Mouse (Mus musculus) cerebellum, postnatal 14 days (tissue): ENCODE measurements at regions not wholly inside any gene's neighbourhood (a gene's known extent, or its start where the extent isn't known, plus 50 kb on each side); places are given as distances from the start of the nearest gene placed in this dataset.

Source experiments
- DNase-seq, 2 experiments: peaks; one replicate each; pipeline ENCODE4 v3.0.0; 2021; ENCODE audit warnings: mixed read lengths in 2 of 2

- peak; percentile 85 for DNase-seq
Observed at GRCm38 (mm10) chr16:5829071-5829470, 56.1 kb upstream of the Rbfox1 start.

DNA sequence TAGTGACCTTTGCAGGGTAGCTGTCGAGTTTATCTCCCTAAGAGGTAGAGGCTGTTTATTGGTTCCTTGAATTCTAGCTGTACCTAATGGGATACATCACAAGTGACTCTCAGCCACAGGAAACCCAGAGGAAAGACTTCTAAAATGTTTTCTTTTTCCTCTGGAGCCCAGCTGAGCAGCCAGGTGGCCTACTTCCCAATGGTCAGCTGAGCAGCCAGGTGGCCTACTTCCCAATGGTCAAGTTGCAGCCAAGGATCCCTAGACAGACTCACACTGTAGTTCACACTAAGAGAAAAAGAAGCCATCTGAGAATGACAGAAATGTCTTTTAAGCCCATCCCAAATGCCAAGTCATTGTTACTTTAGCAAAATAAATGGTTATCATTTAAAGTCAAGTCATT, 61.8 kb upstream of the Rbfox1 start:
- peak; percentile 42 to 61 for DNase-seq

GRCm38 (mm10) chr16:5817166-5817565, 68.0 kb upstream of the Rbfox1 start:
- no peak for DNase-seq

DNA sequence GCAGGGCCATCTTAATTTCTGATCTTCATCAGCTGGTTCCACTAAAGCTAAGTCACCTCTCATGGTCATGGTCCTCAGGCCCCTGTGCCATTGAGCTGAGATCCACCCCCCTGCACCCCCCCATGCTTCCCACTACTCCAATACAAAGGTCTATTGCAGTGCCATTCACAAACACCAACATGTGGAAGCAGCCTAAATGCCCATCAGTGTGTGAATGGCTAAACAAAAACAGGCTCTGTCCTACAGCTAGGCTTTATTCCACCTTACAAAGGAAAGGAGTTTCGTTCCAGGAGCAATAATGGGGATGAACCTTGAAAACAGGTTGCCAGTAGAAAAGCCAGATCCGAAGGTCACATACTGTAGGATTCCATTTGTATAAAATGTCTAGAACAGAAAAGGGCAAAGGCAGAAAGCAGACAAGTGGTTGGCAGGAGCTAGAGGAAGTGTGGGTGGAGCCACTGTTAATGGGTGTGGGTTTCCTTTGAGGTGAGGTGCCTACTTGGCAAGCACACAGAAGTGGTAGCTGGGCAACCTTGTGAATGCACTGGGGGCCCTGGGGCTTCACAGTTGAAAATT, 72.8 kb upstream of the Rbfox1 start:
- no peak for DNase-seq

DNA sequence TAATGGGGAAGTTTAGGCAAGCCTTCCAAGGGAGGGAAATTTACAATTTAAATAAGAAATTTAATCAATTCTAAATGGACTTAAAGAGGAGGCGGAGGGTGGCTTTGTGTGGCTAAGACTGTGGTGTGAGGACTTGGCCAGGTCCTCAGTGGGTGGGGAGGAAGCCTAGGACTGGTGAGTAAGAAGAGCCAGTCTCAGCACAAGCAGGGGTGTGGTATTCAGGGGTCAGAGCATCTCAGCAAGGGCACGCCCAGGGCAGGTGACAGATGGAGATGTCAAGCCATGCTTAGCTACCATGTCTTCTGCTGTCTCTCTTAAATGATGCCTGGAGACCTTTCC, 73.5 kb upstream of the Rbfox1 start:
- DNase-seq, result peak in 1 of 2 experiments; percentile 14

DNA sequence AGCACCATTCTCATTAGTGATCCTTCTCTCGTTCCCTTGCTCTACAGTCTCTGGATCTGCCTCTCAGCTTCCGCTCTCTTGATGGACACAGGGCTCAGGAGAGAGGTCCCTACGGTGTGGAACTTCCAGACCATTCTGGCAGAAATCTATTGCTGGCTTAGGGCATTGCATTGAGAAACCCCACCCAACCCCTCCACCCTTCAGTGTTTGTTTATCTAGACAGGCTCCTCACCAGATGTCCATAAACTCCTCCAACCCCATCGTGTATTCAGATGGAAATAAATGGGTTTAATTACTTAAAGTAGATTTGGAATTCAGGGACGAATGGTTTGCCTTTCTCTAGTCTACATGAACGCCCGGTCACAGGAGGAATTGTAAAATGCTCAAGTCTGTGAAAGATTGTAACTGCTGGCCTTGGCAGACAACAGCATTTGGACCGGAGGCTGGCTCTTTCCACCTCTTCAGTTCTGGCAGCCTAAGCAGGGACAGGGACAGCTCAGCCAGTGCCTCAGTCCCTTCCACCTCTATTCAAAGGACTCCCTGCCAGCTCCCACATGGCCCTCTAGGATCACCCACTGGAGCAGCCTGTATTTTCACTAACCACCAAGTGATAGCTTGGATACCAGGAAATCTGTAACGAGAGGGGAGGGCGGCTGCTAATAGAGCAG, 74.0 kb upstream of the Rbfox1 start:
- peak; percentile 55 to 81 for DNase-seq

DNA sequence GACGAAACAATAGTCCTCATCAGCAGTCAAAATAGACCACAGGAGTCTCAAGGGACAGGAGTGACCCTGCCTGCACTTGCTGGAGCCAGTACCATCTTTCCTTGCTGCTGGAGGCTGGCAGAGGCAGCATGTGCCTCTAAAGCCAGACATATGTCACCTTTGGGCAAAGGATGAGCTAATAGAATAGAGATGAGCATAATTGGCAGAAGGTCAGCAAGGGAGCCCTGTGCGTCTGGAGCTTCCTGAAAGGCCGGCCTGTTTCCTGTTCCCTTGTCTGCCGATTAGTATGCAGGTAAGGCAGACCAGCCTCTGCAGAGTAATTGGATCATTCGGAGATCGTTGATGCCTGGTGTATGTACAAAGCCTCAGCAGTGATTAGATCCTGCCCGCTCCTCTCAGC, 87.0 kb upstream of the Rbfox1 start:
- DNase-seq, result peak; percentile 79 to 81

DNA sequence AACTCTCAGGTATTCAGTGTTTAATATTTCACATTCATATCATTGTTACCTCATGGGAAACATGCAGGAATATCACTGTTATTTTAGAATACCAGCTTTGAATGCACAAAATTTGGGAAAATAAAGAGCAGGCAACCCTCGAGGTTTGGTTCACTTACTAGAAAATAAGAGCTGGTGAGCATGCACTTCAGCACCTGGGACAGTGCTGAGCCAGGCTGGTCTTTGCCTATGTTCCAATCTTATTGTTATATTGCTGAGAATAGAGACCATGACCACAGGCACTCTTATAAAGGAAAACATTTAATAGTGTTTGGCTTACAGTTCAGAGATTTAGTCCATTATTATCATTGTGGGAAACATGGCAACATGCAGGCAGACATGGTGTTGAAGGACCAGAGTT, 92.9 kb upstream of the Rbfox1 start:
- no peak for DNase-seq

GRCm38 (mm10) chr16:5790161-5790560, 95.0 kb upstream of the Rbfox1 start:
- DNase-seq, result peak; percentile 77 to 84

DNA sequence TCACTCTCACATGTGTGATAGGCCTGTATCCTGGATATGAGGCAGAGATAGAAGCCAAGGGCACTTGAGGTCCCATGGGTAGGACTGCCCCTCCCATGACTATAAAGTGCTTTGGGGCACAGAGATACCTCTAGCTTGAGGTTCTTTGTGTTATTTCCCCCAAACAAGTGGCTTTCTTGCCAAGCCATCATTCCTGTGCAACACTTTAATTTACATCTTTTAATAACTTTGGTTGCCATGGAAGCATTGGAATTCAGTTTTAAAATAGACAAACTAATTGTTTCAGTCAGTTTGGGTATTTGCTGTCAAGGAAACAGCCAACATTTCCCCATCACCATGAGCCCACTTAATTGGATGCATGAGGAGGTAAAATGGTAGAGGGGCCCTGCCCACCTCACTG, 97.9 kb upstream of the Rbfox1 start:
- DNase-seq, result no peak

- DNase-seq, result peak in 1 of 2 experiments; percentile 13
Observed at GRCm38 (mm10) chr16:5766771-5767421, 118.3 kb upstream of the Rbfox1 start.

- DNase-seq, result peak in 1 of 2 experiments; percentile 8
Observed at GRCm38 (mm10) chr16:5765143-5765542, 120.0 kb upstream of the Rbfox1 start.

DNA sequence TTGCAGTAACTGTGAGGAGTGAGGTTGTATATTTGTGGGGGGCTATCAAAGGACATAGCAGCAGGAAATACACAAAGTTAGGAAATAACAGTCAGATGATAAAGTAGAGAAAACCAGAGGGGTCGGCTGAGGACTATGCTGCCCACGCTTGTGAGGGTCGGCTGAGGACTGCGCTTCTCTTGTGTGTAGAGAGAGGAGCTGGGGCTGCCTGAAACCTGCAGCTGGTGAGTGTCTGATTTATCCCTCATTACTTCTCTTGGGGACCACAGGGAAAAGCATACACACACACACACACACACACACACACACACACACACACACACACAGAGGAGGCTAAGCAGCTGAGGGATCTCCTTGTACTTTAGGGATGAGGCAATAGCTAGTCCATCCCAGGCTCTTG, 124.3 kb upstream of the Rbfox1 start:
- no peak for DNase-seq

DNA sequence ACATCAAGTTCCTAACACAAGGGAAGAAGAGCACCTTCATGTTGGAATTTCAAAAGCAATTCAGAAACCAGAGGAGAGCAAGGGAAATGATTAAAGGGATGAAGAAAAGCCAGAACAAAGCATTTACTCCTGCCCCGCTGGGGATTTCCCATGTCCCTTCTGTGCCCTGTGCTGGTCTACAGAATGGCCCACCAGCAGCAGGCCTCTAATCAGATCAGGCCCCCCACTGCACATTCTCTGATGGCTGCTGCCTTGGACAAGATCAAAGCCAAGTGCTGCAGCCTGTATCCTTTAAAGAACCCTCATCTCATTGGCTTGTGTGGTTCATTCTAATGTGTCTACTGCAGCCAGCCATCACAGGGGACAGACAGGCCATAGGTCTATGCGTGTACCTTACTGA, 126.1 kb upstream of the Rbfox1 start:
- no peak for DNase-seq

- DNase-seq, result no peak
Observed at GRCm38 (mm10) chr16:5742716-5743507, 142.2 kb upstream of the Rbfox1 start.

GRCm38 (mm10) chr16:5740776-5741175, 144.4 kb upstream of the Rbfox1 start:
- DNase-seq, result no peak

- no peak for DNase-seq
Observed at GRCm38 (mm10) chr16:5733608-5734007, 151.5 kb upstream of the Rbfox1 start.

GRCm38 (mm10) chr16:5722506-5722905, 162.6 kb upstream of the Rbfox1 start:
- peak in 1 of 2 experiments; percentile 39 for DNase-seq

DNA sequence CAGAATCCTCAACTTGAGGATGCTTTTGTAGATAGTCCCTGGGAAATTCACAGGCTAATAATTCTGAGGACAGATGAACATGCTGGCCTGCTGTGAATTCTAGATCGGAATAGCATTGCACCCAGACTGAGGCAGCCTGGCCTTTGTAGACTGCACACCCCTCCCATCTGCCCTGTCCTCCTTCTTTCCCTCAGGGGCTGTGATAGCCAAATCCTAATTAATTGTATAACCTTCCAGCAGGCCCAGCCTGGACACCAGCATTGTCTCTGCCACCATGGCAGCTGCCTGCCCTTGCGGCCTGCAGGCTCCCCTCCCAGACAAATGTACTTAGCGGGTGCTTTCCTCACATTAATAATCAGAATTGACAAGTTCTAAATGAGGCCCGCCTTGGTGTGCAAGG, 171.7 kb upstream of the Rbfox1 start:
- peak; percentile 42 to 45 for DNase-seq

DNA sequence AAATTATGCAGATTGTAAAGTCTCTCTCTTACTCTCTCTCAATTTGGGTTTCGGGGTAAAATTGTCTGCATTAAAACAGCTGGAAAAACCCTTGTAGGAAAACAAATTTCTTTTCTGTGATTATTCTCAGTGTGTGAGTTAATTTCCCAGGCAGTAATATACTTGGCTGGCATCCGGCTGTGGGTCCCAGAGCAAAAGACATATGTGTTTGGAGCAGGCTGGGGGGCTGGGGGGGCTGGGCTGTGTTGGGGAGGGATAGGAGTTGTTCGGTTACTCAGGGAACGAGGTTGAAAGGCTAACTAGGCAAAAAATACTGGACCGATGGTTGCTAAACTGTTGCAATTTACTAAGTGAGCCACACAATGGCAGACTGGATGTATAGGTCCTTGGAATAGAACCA, 175.3 kb upstream of the Rbfox1 start:
- no peak for DNase-seq

- DNase-seq, result peak; percentile 8 to 14
Observed at GRCm38 (mm10) chr16:5700731-5701255, 184.4 kb upstream of the Rbfox1 start.

- no peak for DNase-seq
Observed at GRCm38 (mm10) chr16:5688322-5688721, 196.8 kb upstream of the Rbfox1 start.

DNA sequence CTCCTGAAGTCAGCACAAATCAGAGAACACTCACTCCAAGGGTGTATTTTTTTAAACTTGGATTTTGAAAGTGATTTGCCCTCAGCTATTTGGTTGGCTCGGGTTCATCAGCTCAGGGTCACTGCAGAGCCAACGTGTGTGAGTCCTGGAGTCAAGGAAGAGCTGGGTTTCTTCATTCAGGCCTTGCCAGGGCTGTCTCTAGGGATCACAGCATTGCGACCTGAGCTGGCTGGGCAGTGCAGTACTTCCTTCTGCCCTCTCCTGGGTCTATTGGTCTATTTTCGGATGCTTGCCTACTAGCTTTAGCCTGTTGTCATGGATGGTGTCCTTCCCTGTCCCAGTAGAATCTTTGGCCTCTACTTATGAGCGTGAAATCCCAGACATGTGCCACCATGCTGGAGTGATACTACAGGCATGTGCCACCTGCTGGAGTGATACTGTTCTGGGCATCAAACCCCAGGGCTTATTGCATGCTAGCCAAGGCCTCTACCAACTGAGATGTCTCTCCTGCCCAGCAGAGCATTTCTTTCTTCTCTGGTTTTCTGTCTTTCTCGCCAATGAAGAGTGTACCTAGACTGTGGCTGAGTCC, 211.7 kb upstream of the Rbfox1 start:
- peak; percentile 6 to 15 for DNase-seq
